Mouse (Mus musculus): ENCODE results near the gene Egflam. TPM values are rescaled to one million over a fixed set of nuclear protein-coding genes. Genes with fewer than 3 reads are reported as not detected.

The Egflam gene
- total RNA-seq, 2 experiments from 2014 or later = 10.3 to 14.4 TPM

DNA sequence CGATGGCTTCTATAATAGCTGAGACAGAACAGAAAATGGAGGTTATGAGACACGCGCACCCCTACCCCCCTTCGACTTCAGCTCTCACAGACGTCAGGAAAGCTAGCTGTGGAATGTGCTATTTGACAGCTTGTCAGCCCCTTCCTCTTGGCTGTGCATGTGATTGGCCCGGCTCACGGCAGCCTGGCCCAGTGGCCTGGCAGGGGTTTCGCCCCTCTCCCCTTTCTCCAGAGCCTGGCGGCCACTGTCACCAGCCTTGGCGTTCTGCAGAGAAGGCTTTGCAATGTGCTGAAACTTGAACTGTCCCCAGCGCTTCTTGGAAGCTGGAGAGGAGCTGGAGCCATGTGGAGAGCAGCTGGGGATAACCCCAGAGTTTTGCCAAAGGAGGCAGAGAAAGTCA is 175.4 kb downstream of the Egflam start:
- no peak for DNase-seq (ENCODE audit: low spot score in 2 of 2)

DNA sequence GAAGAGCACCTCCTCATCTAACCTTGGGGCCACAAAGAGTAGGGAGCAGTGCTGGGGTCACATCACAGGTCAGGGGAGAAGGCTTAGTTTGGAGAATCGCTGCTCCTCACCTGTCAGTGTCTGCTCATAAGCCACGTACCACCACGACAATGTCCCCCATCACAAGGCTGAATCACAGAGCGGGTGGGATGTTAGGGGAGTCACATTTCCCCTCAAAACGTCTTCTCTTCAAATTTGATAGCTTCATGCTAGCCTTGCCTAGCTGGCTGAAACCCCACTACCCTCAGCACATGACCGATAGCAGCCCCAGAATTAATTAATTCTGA is 181.0 kb downstream of the Egflam start:
- no peak for DNase-seq (ENCODE audit: low spot score in 2 of 2)

GRCm38 (mm10) chr15:7216581-7217272 is 181.5 kb downstream of the Egflam start:
- DNase-seq (ENCODE audit: low spot score in 2 of 2) = no peak

- DNase-seq (ENCODE audit: low spot score in 2 of 2) = no peak
These were observed 182.3 kb downstream of the Egflam start for GRCm38 (mm10) chr15:7215845-7216244.

GRCm38 (mm10) chr15:7213683-7214082 is 184.5 kb downstream of the Egflam start:
- peak in 1 of 2 experiments; percentile 27 for DNase-seq (ENCODE audit: low spot score in 2 of 2)

DNA sequence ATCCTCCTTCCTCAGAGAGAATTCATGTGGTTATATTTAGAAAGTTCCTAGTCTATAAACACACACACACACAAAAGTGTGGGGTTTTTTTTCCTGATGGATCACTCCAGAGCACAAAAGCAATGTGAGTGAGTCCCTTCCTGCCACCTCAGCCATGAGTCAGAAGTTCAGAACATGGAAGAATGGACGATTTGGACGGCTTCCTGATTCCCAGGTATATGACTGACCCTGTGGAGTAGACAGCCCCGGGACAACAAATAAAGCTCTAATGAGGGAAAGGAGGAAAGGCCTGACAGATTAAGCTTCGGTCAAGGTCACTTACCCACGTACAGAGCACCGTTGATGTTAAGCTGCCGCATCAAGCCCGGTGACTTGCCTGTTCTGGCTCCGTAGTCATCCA is 190.0 kb downstream of the Egflam start:
- no peak for DNase-seq (ENCODE audit: low spot score in 2 of 2)

GRCm38 (mm10) chr15:7207292-7207691 is 190.9 kb downstream of the Egflam start:
- no peak for DNase-seq (ENCODE audit: low spot score in 2 of 2)

DNA sequence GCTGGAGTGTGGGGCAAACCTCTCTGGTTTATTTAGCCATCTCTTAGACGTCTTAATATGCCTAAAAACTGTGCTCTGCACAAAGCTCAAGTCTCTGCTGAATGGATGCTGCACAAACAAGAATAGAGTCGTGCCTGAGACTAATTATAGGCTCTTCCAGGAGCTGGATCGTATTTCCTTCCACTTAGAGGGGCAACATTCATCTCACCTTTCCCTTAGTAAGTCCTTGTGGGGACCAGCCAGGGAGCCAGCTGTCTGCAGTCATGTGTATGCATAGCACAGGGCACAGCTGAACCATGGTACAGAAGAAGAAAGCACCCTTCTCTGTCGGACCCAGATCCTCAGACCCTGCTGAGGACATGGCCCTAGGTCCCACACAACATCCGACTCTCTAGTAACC is 192.1 kb downstream of the Egflam start:
- no peak for DNase-seq (ENCODE audit: low spot score in 2 of 2)

DNA sequence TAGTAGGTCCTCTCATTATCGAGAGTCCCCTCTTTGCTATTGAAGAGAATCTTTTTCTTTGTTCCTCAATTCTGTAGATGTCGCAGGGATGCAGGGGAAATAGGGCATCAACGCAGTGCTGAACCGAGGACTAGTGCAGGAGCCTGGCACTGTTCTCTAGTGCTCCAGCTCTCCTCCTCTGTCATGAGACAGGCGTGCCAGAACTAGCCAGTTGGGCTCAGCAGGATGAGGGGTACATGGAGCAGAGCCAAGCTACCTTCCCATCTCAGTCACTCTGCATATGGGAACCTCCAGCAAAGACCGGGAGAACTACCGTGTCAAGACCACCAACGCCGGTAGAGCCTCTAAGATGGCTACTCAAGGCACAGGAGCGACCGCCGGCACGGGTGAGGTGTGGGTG is 193.3 kb downstream of the Egflam start:
- DNase-seq (ENCODE audit: low spot score in 2 of 2) = no peak

DNA sequence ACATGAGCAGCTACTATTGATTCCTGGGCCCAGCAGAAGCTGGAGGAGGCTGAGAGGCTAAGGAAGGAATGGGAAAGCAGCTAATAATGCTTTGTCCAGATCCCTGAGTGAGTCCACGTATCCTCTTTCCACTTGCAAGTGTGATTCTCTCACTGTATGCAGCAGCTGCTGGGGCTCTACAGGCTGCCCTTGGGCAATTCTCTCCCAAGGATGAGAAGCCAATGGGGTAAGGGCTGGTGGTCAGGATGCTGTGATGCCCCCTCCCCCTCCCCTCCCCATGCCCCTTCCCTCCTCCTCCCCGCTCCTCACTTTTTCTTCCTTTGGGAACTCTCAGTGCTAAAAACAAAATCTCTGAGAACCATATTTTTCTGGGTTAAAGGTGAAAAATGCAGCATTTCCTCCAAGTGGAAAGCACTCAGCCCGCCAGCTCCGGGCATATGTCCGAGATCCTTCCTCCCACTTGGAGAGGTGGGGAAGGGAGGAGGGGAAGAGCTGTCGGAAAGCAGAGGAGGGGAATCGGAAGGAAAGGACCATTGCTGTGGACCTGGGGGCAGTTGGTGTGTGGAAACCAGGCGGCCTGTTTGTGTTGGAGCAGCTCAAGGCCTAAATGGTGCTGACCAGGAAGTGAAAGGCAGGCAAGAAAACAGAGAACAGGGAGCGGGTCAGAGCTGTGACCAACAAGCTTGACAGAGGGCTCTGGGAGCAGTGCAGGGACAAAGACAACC is 194.4 kb downstream of the Egflam start:
- no peak for DNase-seq (ENCODE audit: low spot score in 2 of 2)

- DNase-seq (ENCODE audit: low spot score in 2 of 2) = no peak
These were observed 195.2 kb downstream of the Egflam start for GRCm38 (mm10) chr15:7202981-7203380.

DNA sequence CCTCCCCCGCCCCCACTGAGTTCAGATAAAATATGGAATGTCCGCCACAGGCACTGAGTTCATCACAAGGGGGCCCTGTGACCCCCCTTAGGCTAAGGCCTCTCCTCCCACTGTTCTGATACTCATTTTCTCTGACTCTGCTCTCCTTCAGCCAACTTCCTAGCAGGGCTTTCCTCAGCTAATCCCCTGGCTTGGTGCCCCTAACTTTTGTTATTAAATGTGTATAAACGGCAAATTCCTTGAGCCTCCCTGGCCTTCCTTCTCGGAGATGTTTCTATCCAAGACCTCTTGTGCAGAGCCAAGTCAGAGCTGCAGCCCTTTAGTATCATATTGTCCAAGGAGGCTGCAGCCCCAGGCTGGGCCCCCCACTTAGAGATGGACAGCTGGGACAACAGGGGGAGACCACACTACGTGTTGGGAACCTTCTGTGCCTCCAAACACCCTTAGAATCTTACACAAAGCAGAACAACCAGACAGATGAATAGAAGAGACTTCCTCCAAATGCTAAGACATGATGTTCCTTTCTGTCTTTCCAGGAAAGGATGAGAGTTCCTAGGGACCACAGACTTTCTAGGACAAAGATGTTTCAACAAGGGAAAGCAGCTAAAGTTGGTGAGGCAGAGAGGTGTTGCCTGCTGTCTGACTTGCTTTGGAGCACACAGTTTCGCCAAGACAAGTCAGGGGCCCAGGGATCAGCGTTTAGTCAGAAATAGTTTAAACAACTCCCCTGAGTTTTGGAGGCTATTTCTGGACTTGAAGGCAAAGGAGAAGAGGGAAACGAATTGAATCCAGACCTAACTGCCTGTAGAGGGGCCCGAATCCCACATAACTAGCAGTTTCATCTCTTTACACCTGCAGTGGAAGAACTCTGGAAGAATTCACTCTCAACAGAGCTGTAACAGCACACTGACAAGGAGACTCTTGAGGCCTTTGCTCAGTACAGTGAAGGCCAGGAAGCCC is 196.5 kb downstream of the Egflam start:
- DNase-seq (ENCODE audit: low spot score in 2 of 2) = no peak

- no peak for DNase-seq (ENCODE audit: low spot score in 2 of 2)
These were observed 197.9 kb downstream of the Egflam start for GRCm38 (mm10) chr15:7200286-7200685.

GRCm38 (mm10) chr15:7198816-7199215 is 199.4 kb downstream of the Egflam start:
- no peak for DNase-seq (ENCODE audit: low spot score in 2 of 2)

DNA sequence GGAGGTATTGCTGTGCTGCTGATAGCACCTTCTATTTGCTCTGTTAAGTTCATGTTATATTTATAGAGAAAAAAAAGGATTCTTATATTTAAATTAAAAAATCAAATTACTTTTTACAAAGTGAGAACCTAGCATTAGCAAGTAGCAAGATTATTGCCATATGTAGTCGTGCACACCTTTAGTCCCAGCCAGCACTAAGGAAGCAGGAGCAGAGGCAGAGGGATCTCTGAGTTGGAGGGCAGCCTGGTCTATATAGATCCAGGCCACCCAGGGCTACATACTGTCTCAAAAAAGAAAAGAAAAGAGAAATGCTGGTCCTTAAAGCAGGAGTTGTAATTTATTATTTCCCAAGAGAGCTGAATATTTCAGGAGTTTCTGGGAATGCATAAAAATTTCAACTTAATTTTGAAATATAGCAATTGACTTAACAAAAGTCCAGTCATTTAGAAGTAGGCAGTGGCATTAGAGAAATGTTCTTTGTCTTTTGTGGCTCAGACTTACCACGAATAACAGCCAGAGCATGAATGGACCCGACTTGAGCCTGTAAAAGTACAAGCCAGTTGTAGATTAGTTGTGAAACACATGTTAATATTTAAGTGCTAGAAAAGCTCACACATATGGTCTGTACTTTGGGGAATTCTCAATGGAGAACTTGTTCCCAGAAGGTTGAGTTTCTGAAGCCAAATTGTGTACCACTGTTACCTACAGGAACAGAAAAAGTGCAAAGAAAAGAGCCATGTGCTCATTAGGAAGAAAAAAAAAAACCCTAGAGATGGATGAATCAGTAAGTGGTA is 200.3 kb downstream of the Egflam start:
- no peak for DNase-seq (ENCODE audit: low spot score in 2 of 2)

GRCm38 (mm10) chr15:7194748-7195221 is 203.4 kb downstream of the Egflam start:
- no peak for DNase-seq (ENCODE audit: low spot score in 2 of 2)

GRCm38 (mm10) chr15:7194147-7194720 is 204.0 kb downstream of the Egflam start:
- no peak for DNase-seq (ENCODE audit: low spot score in 2 of 2)

DNA sequence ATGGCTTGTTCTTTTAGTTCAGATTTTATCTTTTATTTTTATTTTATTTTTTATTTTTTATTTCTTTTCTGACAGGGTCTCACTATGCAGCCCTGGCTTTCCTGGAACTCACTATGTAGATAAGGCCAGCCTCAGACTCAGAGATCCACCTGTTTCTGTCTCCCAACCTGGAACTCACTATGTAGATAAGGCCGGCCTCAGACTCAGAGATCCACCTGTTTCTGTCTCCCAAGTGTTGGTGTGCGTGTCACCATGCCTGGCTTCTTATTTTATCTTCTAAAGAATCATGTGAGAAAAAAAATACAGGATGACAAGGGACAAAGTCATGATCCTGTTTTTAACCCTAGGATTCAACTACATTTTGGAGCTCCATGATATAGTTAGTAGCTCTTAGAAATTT is 205.6 kb downstream of the Egflam start:
- no peak for DNase-seq (ENCODE audit: low spot score in 2 of 2)

GRCm38 (mm10) chr15:7191074-7191473 is 207.1 kb downstream of the Egflam start:
- no peak for DNase-seq (ENCODE audit: low spot score in 2 of 2)

DNA sequence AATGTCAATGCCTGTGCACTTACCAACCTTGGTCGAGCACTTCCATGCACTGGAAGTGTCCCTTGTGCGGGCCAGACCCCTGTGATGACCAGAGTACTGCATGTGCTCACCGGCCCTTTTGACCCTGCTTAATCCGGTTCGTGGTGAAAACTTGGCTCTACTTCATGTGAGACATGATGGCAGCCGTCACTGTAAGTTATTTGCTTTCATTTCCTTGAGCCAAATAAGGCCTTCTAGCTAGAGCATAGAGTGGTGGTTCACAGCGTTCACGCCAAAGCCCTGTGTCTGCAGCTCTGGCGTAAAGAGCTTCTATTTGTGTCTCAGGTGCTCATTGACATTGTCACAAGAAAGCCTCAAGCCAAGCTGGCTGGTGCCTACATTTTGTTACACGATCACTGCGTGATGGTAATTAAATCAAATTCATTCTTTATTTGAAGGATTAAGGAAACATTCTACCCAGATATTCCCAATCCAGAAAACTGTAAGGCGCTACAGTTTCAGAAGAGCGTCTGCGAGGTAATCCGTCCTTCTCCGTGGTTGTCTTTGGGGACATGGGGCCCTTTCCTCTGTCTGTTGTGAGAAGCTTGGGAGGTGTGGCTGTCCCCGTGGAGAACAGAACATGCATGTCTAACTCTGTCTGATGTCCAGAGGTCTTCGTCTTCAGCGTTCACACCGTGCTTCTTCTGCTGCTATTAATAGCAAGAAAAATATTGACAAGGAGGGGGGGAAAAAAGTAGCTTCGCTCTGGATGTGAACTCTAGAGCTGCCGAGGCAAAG is 208.3 kb downstream of the Egflam start:
- DNase-seq (ENCODE audit: low spot score in 2 of 2) = no peak

All from adrenal gland, postnatal 4 days (tissue).